In the genomic region with DNA sequence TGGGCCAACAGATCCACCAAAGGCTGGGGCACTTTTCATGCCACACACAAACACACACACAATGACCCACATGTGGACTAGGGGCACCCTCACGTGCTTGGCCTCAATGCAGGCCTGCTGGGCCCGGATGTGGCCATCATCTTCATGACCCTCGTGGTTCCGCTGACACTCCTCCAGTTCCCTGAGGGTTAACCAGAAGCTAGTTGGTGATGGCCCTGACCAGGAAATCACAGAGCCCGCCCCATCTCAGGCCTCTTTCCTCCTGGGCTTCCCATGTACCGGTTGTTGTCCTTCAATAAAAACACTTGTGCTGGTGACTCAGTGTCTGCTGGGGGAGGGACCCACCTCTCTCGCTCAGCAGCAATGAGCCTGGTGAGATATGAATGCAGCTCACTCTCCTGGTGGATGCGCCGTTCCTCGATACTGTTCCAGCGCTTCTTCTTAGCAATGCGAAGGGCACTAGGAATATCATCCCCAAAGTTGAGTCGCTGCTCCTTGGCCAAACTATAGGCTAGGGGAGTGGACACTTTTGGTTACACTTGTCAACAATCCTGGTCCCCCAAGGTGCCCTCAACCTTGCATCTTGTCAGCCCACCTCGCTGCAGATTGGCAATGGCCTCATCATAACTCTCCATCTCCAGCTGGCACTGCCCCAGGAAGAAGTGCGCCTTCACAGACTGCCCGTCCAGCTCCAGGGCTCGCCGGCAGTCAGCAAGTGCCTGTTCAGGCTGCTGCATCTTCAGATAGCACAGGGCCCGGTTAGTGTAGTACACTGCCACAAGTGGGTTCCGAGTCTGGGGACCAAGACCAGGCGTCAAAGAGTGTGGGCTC, we compare ENCODE assay signal across 8 mouse cellular contexts. TPM values are rescaled to one million over a fixed set of nuclear protein-coding genes. Genes with fewer than 3 reads are reported as not detected.
DNase-seq lines count a peak whose midpoint lies in the region; ATAC-seq and TF ChIP-seq lines count a peak whose summit lies in the region.

No protein-coding gene starts in this region.

- ATAC-seq in lung, embryonic 15.5 days (ENCODE audit: borderline replicate concordance, extremely low read depth, low FRiP score, low TSS enrichment): no peak
- no peak for ATAC-seq in heart, postnatal 0 days (ENCODE audit: insufficient read depth, low read depth)
- no peak for ATAC-seq in liver, embryonic 11.5 days (replicated peaks; ENCODE audit: low FRiP score)
- no peak for ATAC-seq in stomach, embryonic 15.5 days (ENCODE audit: insufficient read depth, low FRiP score, low read depth)

- no peak for DNase-seq in lung, adult 18-20 months
- peak; percentile 77 for DNase-seq in cerebellum, adult 9-10 months
- no peak for DNase-seq in heart, postnatal 0 days (ENCODE audit: low spot score)
- DNase-seq in liver, embryonic 11.5 days (ENCODE audit: low spot score): no peak
- no peak for DNase-seq in layer of hippocampus, adult 11-12 months (ENCODE audit: low spot score)
- DNase-seq in left cerebral cortex, adult 18-20 months (ENCODE audit: low spot score in 2 of 2): no peak

- H3K9me3 ChIP-seq in lung, embryonic 15.5 days: no peaks in the 10 kb centered on the region
- no peaks in the 10 kb centered on the region for H3K9me3 ChIP-seq in heart, postnatal 0 days (replicated peaks; ENCODE audit: control insufficient read depth, low read length)
- no peaks in the 10 kb centered on the region for H3K9me3 ChIP-seq in liver, embryonic 11.5 days (ENCODE audit: control insufficient read depth, low read length)
- no peaks in the 10 kb centered on the region for H3K9me3 ChIP-seq in stomach, embryonic 15.5 days

- peak overlapping the region; percentile 95 for H3K4me2 ChIP-seq in lung, embryonic 15.5 days
- H3K4me2 ChIP-seq in heart, postnatal 0 days (ENCODE audit: low read depth, low read length): peak overlapping the region; percentile 81
- H3K4me2 ChIP-seq in liver, embryonic 11.5 days: peak overlapping the region; percentile 99
- peak overlapping the region; percentile 95 for H3K4me2 ChIP-seq in stomach, embryonic 15.5 days

- peak overlapping the region; percentile 82 for H3K4me3 ChIP-seq in lung, embryonic 15.5 days
- peak overlapping the region; percentile 77 for H3K4me3 ChIP-seq in heart, postnatal 0 days (ENCODE audit: low read depth, low read length)
- peak overlapping the region; percentile 85 for H3K4me3 ChIP-seq in liver, embryonic 11.5 days (ENCODE audit: low read depth, low read length)
- H3K4me3 ChIP-seq in stomach, embryonic 15.5 days (replicated peaks): peak overlapping the region; percentile 89

- H3K4me1 ChIP-seq in lung, embryonic 15.5 days: peaks cover 66% of the 10 kb centered on the region
- H3K4me1 ChIP-seq in heart, postnatal 0 days (ENCODE audit: control insufficient read depth, insufficient read depth): peaks cover 48% of the 10 kb centered on the region
- peaks cover 53% of the 10 kb centered on the region for H3K4me1 ChIP-seq in liver, embryonic 11.5 days (replicated peaks; ENCODE audit: control insufficient read depth, insufficient read depth, low read length)
- H3K4me1 ChIP-seq in stomach, embryonic 15.5 days: peaks cover 71% of the 10 kb centered on the region

- TF ChIP-seq CTCF in heart, postnatal 0 days (IDR thresholded peaks at IDR 0.05; ENCODE audit: low read depth): no peak

- WGBS in lung, embryonic 15.5 days: 44% methylated on average over 21 of the region's 21 CpGs
- 33% methylated on average over 21 of the region's 21 CpGs for WGBS in heart, postnatal 0 days
- 50% methylated on average over 21 of the region's 21 CpGs for WGBS in liver, embryonic 11.5 days
- WGBS in stomach, embryonic 15.5 days: 49% methylated on average over 21 of the region's 21 CpGs

- H3K27ac ChIP-seq in lung, embryonic 15.5 days: peak overlapping the region; percentile 92
- H3K27ac ChIP-seq in heart, postnatal 0 days (ENCODE audit: low read depth): peak overlapping the region; percentile 99
- peak overlapping the region; percentile 97 for H3K27ac ChIP-seq in liver, embryonic 11.5 days (ENCODE audit: low read depth, low read length)
- H3K27ac ChIP-seq in stomach, embryonic 15.5 days: peak overlapping the region; percentile 97

- TF ChIP-seq EP300 in heart, postnatal 0 days (IDR thresholded peaks at IDR 0.05; ENCODE audit: low read depth): no peak

- no peaks in the 10 kb centered on the region for H3K27me3 ChIP-seq in lung, embryonic 15.5 days
- H3K27me3 ChIP-seq in heart, postnatal 0 days (ENCODE audit: control insufficient read depth, insufficient read depth, low read length): no peaks in the 10 kb centered on the region
- no peaks in the 10 kb centered on the region for H3K27me3 ChIP-seq in liver, embryonic 11.5 days (replicated peaks; ENCODE audit: control insufficient read depth, insufficient read depth, low read length)
- no peaks in the 10 kb centered on the region for H3K27me3 ChIP-seq in stomach, embryonic 15.5 days (replicated peaks)

- H3K9ac ChIP-seq in lung, embryonic 15.5 days: peak overlapping the region; percentile 90
- H3K9ac ChIP-seq in heart, postnatal 0 days (replicated peaks; ENCODE audit: low read depth, low read length): peak overlapping the region; percentile 79
- peak overlapping the region; percentile 88 for H3K9ac ChIP-seq in liver, embryonic 11.5 days (ENCODE audit: low read depth, low read length)
- peak overlapping the region; percentile 94 for H3K9ac ChIP-seq in stomach, embryonic 15.5 days

- peaks cover 32% of the 10 kb centered on the region for H3K36me3 ChIP-seq in lung, embryonic 15.5 days
- peaks cover 24% of the 10 kb centered on the region for H3K36me3 ChIP-seq in heart, postnatal 0 days (replicated peaks; ENCODE audit: control insufficient read depth, insufficient read depth, low read length)
- H3K36me3 ChIP-seq in liver, embryonic 11.5 days (ENCODE audit: control insufficient read depth, insufficient read depth, low read length): peaks cover 44% of the 10 kb centered on the region
- H3K36me3 ChIP-seq in stomach, embryonic 15.5 days: peaks cover 19% of the 10 kb centered on the region

RNA-seq across cellular contexts. Expression of a gene that starts 1.5 kb away (rescaled TPM):
- 349 and 363 TPM in 2 replicates for polyA plus RNA-seq in lung, embryonic 15.5 days (2015; fragmentation: Nextera tagmentation; extraction: Ambion mirVana)
- total RNA-seq in heart, postnatal 0 days (2014; rRNA removed; ENCODE audit: low replicate concordance): 115 and 154 TPM in 2 replicates
- 212 and 219 TPM in 2 replicates for polyA plus RNA-seq in heart, postnatal 0 days (2015; fragmentation: Nextera tagmentation; extraction: Ambion mirVana)
- 249 and 252 TPM in 2 replicates for polyA plus RNA-seq in liver, embryonic 11.5 days (2014; fragmentation: Nextera tagmentation; extraction: Ambion mirVana)
- polyA plus RNA-seq in stomach, embryonic 15.5 days (2015; fragmentation: Nextera tagmentation; extraction: Ambion mirVana): 312 and 319 TPM in 2 replicates
- 100 to 1,000 TPM; 178 to 180 TPM for total RNA-seq in left cerebral cortex, adult 18-20 months (2021)

RNA-seq across cellular contexts. Expression of a gene that starts 3.0 kb away (rescaled TPM):
- 50.7 and 51.5 TPM in 2 replicates for polyA plus RNA-seq in lung, embryonic 15.5 days (2015; fragmentation: Nextera tagmentation; extraction: Ambion mirVana)
- 32.2 and 34.6 TPM in 2 replicates for total RNA-seq in heart, postnatal 0 days (2014; rRNA removed; ENCODE audit: low replicate concordance)
- polyA plus RNA-seq in heart, postnatal 0 days (2015; fragmentation: Nextera tagmentation; extraction: Ambion mirVana): 26.1 and 26.2 TPM in 2 replicates
- polyA plus RNA-seq in liver, embryonic 11.5 days (2014; fragmentation: Nextera tagmentation; extraction: Ambion mirVana): 36.6 and 37.0 TPM in 2 replicates
- 50.5 and 54.6 TPM in 2 replicates for polyA plus RNA-seq in stomach, embryonic 15.5 days (2015; fragmentation: Nextera tagmentation; extraction: Ambion mirVana)
- 10 to 100 TPM; 43.5 to 52.3 TPM for total RNA-seq in left cerebral cortex, adult 18-20 months (2021)

RNA-seq across cellular contexts. Expression of a gene that starts 5.4 kb away (rescaled TPM):
- polyA plus RNA-seq in lung, embryonic 15.5 days (2015; fragmentation: Nextera tagmentation; extraction: Ambion mirVana): 0.82 and 1.2 TPM in 2 replicates
- total RNA-seq in heart, postnatal 0 days (2014; rRNA removed; ENCODE audit: low replicate concordance): 1.7 and 2.3 TPM in 2 replicates
- 1.7 and 2.2 TPM in 2 replicates for polyA plus RNA-seq in heart, postnatal 0 days (2015; fragmentation: Nextera tagmentation; extraction: Ambion mirVana)
- 0.60 and 1.6 TPM in 2 replicates for polyA plus RNA-seq in liver, embryonic 11.5 days (2014; fragmentation: Nextera tagmentation; extraction: Ambion mirVana)
- polyA plus RNA-seq in stomach, embryonic 15.5 days (2015; fragmentation: Nextera tagmentation; extraction: Ambion mirVana): 1.6 and 2.4 TPM in 2 replicates
- 10 to 100 TPM; 40.6 to 42.4 TPM for total RNA-seq in left cerebral cortex, adult 18-20 months (2021)

RNA-seq across cellular contexts. Expression of a gene that starts 8.2 kb away (rescaled TPM):
- polyA plus RNA-seq in lung, embryonic 15.5 days (2015; fragmentation: Nextera tagmentation; extraction: Ambion mirVana): 25.2 and 26.5 TPM in 2 replicates
- 13.3 and 20.8 TPM in 2 replicates for total RNA-seq in heart, postnatal 0 days (2014; rRNA removed; ENCODE audit: low replicate concordance)
- polyA plus RNA-seq in heart, postnatal 0 days (2015; fragmentation: Nextera tagmentation; extraction: Ambion mirVana): 9.6 and 10.5 TPM in 2 replicates
- polyA plus RNA-seq in liver, embryonic 11.5 days (2014; fragmentation: Nextera tagmentation; extraction: Ambion mirVana): 29.8 and 31.9 TPM in 2 replicates
- 24.3 and 25.5 TPM in 2 replicates for polyA plus RNA-seq in stomach, embryonic 15.5 days (2015; fragmentation: Nextera tagmentation; extraction: Ambion mirVana)
- total RNA-seq in left cerebral cortex, adult 18-20 months (2021): 10 to 100 TPM; 22.5 to 25.1 TPM

RNA-seq across cellular contexts. Expression of a gene that starts 9.9 kb away (rescaled TPM):
- 2.2 and 2.5 TPM in 2 replicates for polyA plus RNA-seq in lung, embryonic 15.5 days (2015; fragmentation: Nextera tagmentation; extraction: Ambion mirVana)
- 3.8 TPM in 1 of 2 replicates, not detected in the other for total RNA-seq in heart, postnatal 0 days (2014; rRNA removed; ENCODE audit: low replicate concordance)
- 1.5 and 1.8 TPM in 2 replicates for polyA plus RNA-seq in heart, postnatal 0 days (2015; fragmentation: Nextera tagmentation; extraction: Ambion mirVana)
- 0.78 and 1.1 TPM in 2 replicates for polyA plus RNA-seq in liver, embryonic 11.5 days (2014; fragmentation: Nextera tagmentation; extraction: Ambion mirVana)
- 1.6 and 2.7 TPM in 2 replicates for polyA plus RNA-seq in stomach, embryonic 15.5 days (2015; fragmentation: Nextera tagmentation; extraction: Ambion mirVana)
- 10 to 100 TPM; 20.7 to 23.7 TPM for total RNA-seq in left cerebral cortex, adult 18-20 months (2021)
